ENCODE assay signal across 26 mouse cellular contexts in genomic region chr2:95378296-95378695, GRCm38 (mm10).
"Had no signal": no experiment of that assay in that cellular context is flagged by ENCODE, and none has a peak within 500 bp of the region (broad histone marks: within the 10 kb centered on the region; RNA-seq: fewer than 3 reads in every experiment).

No protein-coding gene starts in this region.

- H3K9me3 ChIP-seq: heart, embryonic 13.5 days; heart, embryonic 15.5 days; hindbrain, embryonic 13.5 days; hindbrain, embryonic 15.5 days; kidney, embryonic 15.5 days; limb, embryonic 13.5 days; limb, embryonic 15.5 days; liver, embryonic 13.5 days had no signal

- H3K4me1 ChIP-seq: heart, embryonic 13.5 days; heart, embryonic 15.5 days; hindbrain, embryonic 13.5 days; hindbrain, embryonic 15.5 days; kidney, embryonic 15.5 days; limb, embryonic 13.5 days; limb, embryonic 15.5 days; liver, embryonic 13.5 days had no signal

- H3K4me2 ChIP-seq: heart, embryonic 11.5 days; heart, embryonic 13.5 days; heart, embryonic 15.5 days; hindbrain, embryonic 13.5 days; hindbrain, embryonic 15.5 days; kidney, embryonic 15.5 days; limb, embryonic 13.5 days; limb, embryonic 15.5 days; liver, embryonic 13.5 days had no signal

- H3K9ac ChIP-seq: heart, embryonic 13.5 days; heart, embryonic 15.5 days; hindbrain, embryonic 13.5 days; hindbrain, embryonic 15.5 days; kidney, embryonic 15.5 days; limb, embryonic 13.5 days; limb, embryonic 15.5 days; liver, embryonic 13.5 days had no signal

- ATAC-seq: hindbrain, postnatal 0 days; intestine, embryonic 16.5 days had no signal

- DNase-seq: gastrocnemius, postnatal 14 days; gastrocnemius, postnatal 36 days; heart, adult 11 months; heart, adult 2 months; heart, postnatal 14 days; heart, postnatal 36 days; kidney, adult 11 months; kidney, adult 2 months; kidney, adult 9 months; kidney, postnatal 14 days; kidney, postnatal 36 days; layer of hippocampus, adult 9-11 months; layer of hippocampus, postnatal 36 days; left cerebral cortex, postnatal 4 days; liver, embryonic 13.5 days had no signal

- H3K4me3 ChIP-seq: heart, adult 2 months; heart, embryonic 13.5 days; heart, embryonic 15.5 days; hindbrain, embryonic 13.5 days; hindbrain, embryonic 15.5 days; kidney, embryonic 15.5 days; limb, embryonic 13.5 days; limb, embryonic 15.5 days; liver, embryonic 13.5 days had no signal

- H3K36me3 ChIP-seq: heart, embryonic 13.5 days; heart, embryonic 15.5 days; hindbrain, embryonic 13.5 days; hindbrain, embryonic 15.5 days; kidney, embryonic 15.5 days; limb, embryonic 13.5 days; limb, embryonic 15.5 days; liver, embryonic 13.5 days had no signal

- H3K27ac ChIP-seq: heart, adult 2 months; heart, embryonic 13.5 days; heart, embryonic 15.5 days; hindbrain, embryonic 13.5 days; hindbrain, embryonic 15.5 days; hindbrain, postnatal 0 days; kidney, embryonic 15.5 days; kidney, postnatal 0 days; limb, embryonic 13.5 days; limb, embryonic 15.5 days; liver, embryonic 13.5 days had no signal

- H3K27me3 ChIP-seq: heart, embryonic 13.5 days; heart, embryonic 15.5 days; hindbrain, embryonic 13.5 days; hindbrain, embryonic 15.5 days; kidney, embryonic 15.5 days; limb, embryonic 13.5 days; limb, embryonic 15.5 days; liver, embryonic 13.5 days had no signal
